Mouse (Mus musculus) v-Abl transformed pro-B cells (cell line): ENCODE results near the gene Gm11565.
"Not testable (repeated sequence)": the region's sequence is repeated elsewhere in the genome, so short reads cannot be mapped to it uniquely, and the experiment has no call there.

Experiments used
- in situ Hi-C, 2 experiments: fragments of 400-800 bp; cut with MboI; formaldehyde crosslinking; loops; one replicate each; pipeline ENCODE4 v1.15.1; 2025; ENCODE audit not compliant: unreplicated experiment in 2 of 2

The Gm11565 gene

DNA sequence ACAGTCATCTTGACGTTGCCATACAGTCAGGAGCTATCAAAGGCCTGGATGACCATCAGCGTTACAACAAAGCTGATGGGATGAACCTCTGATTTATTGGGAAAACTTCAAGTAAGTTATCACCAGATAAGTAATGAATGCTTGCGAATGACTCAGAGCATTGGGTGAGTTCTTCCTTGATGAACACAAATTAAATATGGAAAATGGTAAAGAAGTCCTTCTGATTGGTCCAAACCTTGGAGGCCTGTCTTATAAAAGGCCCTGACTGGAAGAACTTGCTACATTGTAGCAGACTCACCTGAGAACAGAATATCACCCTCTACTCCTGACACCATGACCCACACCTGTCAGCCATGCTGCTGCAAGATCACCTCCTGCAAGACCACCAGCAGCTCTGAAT, at the start of gene Gm11565:
TSS of gene Gm11565 (plus strand) at position 301 of the 400 bp plus-strand sequence.
- in situ Hi-C loops: no loop called here

- in situ Hi-C loops: not testable (repeated sequence)
These were observed 41.5 kb upstream of the Gm11565 start, which contains the start of gene Krtap9-1 for GRCm38 (mm10) chr11:99873089-99873488. Gene Krtap9-1 (plus strand): TSS chr11:99873389.

- in situ Hi-C loops: not testable (repeated sequence)
These were observed 35.7 kb upstream of the Gm11565 start, which contains the start of gene Gm11567 for GRCm38 (mm10) chr11:99878887-99879286. Gene Gm11567 (plus strand): TSS chr11:99879187.

DNA sequence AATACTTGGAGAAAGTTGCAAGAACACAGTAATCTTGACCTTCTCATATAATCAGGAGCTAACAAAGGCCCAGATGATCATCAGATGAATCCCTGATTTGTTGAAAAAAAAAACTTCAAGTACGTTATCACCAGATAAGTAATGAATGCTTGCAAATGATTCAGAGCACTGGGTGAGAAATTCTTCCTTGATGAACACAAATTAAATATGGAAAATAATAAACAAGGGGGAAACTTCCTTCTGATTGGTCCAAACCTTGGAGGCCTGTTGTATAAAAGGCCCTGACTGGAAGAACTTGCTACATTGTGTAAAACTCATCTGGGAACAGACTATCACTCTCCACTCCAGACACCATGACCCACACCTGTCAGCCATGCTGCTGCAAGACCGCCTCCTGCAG, 6.9 kb upstream of the Gm11565 start, which contains the start of gene Krtap31-1:
TSS of gene Krtap31-1 (plus strand) at position 301 of the 400 bp plus-strand sequence.
- in situ Hi-C loops: no loop called here

DNA sequence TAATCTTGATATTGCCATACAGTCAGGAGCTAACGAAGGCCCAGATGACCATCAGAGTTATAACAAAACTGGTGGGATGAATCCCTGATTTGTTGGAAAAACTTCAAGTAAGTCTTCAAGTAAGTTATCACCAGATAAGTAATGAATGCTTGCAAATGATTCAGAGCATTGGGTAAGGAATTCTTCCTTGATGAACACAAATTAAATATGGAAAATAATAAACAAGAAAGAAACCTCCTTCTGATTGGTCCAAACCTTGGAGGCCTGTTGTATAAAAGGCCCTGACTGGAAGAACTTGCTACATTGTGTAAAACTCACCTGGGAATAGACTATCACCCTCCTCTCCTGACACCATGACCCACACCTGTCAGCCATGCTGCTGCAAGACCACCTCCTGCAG, 21.4 kb downstream of the Gm11565 start, which contains the start of gene Krtap31-2:
TSS of gene Krtap31-2 (plus strand) at position 301 of the 400 bp plus-strand sequence.
- in situ Hi-C loops: no loop called here

DNA sequence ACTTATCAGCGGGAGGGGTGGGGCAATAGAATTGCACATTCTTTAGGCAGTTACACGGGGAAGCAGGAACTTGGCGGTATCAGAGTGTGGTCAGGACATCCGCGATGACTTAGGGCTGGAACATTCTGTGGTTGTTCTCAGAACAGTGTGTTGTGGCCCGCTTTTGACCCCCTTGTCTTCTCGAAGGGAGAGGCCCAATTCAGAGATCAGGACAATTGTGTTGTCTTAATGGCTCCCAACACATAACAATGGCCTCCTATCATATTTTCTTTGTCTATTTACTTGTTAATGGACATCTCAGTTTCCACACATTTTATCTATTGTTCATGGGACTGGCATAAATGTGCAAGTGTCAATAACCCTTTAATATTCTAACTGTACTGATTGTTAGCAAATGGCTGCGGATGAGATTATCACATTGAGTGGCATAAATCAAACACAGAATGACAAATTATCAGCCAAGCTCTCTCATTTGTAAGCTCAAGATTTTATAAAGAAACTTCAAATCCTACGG, 23.3 kb downstream of the Gm11565 start:
- in situ Hi-C loops: no loop called here

- in situ Hi-C loops: no loop called here
These were observed 33.6 kb downstream of the Gm11565 start, which contains the start of gene Krtap9-5 for GRCm38 (mm10) chr11:99948175-99948574. Gene Krtap9-5 (plus strand): TSS chr11:99948475.

DNA sequence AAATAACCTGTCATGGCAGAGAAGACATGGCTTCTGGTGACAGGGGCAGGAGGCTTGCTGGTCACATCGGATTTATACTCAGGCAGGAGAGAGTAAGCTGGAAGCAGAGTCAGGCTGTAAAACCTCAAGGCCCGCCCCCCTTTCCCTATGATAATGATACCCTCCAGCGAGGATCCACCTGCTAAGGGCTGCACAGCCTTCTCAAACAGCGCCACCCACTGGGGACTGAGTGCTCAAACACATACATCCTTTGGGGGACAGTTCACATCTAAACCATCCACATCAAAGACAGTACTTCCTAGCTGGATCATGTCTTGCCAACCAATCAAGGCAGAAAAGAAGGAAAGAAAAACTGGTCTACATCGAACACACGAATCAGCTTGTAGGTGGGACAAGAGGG, 49.7 kb downstream of the Gm11565 start:
- in situ Hi-C loops: no loop called here
